Comparison of ENCODE assay signal across 33 mouse cellular contexts in the genomic region with DNA sequence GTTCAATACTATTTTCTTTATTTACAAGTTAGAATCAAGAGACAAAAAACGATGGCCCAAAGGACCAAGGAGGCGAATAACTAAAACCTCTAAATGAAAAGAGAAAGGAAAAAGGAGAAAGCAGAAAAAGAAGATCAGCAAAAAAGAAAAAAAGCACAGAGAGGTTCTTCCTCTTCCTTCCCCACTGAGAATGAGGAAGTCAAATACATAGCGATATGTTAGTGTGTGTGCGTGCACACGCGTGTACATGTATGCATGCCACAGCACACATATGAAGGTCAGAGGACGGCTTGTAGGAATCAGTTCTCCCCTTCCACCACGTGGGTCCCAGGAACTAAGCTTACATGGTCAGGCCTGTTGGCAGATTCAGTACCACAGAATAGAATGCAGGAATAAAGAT. TPM values are rescaled to one million over a fixed set of nuclear protein-coding genes. Genes with fewer than 3 reads are reported as not detected.
"Had no signal": no experiment of that assay in that cellular context is flagged by ENCODE, and none has a peak within 500 bp of the region (broad histone marks: within the 10 kb centered on the region; RNA-seq: fewer than 3 reads in every experiment).

No protein-coding gene starts in this region.

- H3K27ac ChIP-seq: heart, embryonic 10.5 days; hindbrain, embryonic 10.5 days; hindbrain, embryonic 12.5 days; hindbrain, embryonic 14.5 days; intestine, embryonic 15.5 days; limb, embryonic 10.5 days; limb, embryonic 12.5 days; liver, embryonic 13.5 days had no signal

- ATAC-seq: hindbrain, embryonic 16.5 days; inflammation-experienced regulatory T-cells, adult 6 months; intestine, embryonic 15.5 days; intestine, postnatal 0 days had no signal

- H3K9me3 ChIP-seq: heart, embryonic 10.5 days; heart, embryonic 12.5 days; hindbrain, embryonic 10.5 days; hindbrain, embryonic 12.5 days; intestine, embryonic 15.5 days; limb, embryonic 10.5 days; limb, embryonic 12.5 days; liver, embryonic 13.5 days had no signal

- H3K9ac ChIP-seq: heart, embryonic 12.5 days; hindbrain, embryonic 12.5 days; hindbrain, embryonic 14.5 days; intestine, embryonic 15.5 days; limb, embryonic 12.5 days; liver, embryonic 13.5 days had no signal

- H3K4me3 ChIP-seq: heart, embryonic 10.5 days; heart, embryonic 12.5 days; hindbrain, embryonic 10.5 days; hindbrain, embryonic 12.5 days; intestine, embryonic 15.5 days; limb, embryonic 10.5 days; limb, embryonic 12.5 days; liver, embryonic 13.5 days had no signal

- H3K27me3 ChIP-seq: intestine, embryonic 15.5 days had no signal

- DNase-seq: gastrocnemius, postnatal 14 days; gastrocnemius, postnatal 36 days; heart, adult 18-20 months; heart, postnatal 10 days; heart, postnatal 4 days; kidney, adult 18-20 months; kidney, adult 8-10 months; kidney, postnatal 14 days; kidney, postnatal 36 days; layer of hippocampus, adult 9-11 months; layer of hippocampus, postnatal 36 days; liver; liver, embryonic 13.5 days had no signal

- H3K36me3 ChIP-seq: heart, embryonic 10.5 days; heart, embryonic 12.5 days; intestine, embryonic 15.5 days; limb, embryonic 10.5 days; limb, embryonic 12.5 days; liver, embryonic 13.5 days had no signal

RNA-seq across cellular contexts. Expression of gene Pklr, which starts 21.0 kb away (rescaled TPM):
- total RNA-seq: gastrocnemius, adult 18-20 months; gastrocnemius, postnatal 14 days; gastrocnemius, postnatal 36 days; heart, adult 18-20 months; heart, adult 8-10 months; heart, postnatal 10 days; heart, postnatal 25 days; heart, postnatal 4 days; layer of hippocampus, postnatal 14 days; layer of hippocampus, postnatal 36 days; left cerebral cortex, adult 18-20 months; left cerebral cortex, adult 8-10 months; left cerebral cortex, postnatal 10 days; left cerebral cortex, postnatal 36 days had no signal
- polyA plus RNA-seq: heart, embryonic 14.5 days; inflammation-experienced regulatory T-cells, adult 6 months had no signal
